Mouse (Mus musculus) c-Kit-positive CD71-positive TER-119-positive erythroid progenitor cells, embryonic 14.5 days (primary cell): ENCODE measurements around the gene Tedc1.
"Not testable (repeated sequence)": the region's sequence is repeated elsewhere in the genome, so short reads cannot be mapped to it uniquely, and the experiment has no call there.

ENCODE experiments used
- DNase-seq: peaks from one replicate; pipeline ENCODE4 v3.0.0-alpha.2; 2013; ENCODE audit warnings: low spot score

The Tedc1 gene

GRCm38 (mm10) chr12:113154747-113155075 lies 1.5 kb upstream of the Tedc1 start:
- DNase-seq: no peak

GRCm38 (mm10) chr12:113155076-113155771 lies 997 bp upstream of the Tedc1 start:
- DNase-seq: no peak

GRCm38 (mm10) chr12:113156540-113156929 lies 314 bp downstream of the Tedc1 start:
- no peak for DNase-seq

DNA sequence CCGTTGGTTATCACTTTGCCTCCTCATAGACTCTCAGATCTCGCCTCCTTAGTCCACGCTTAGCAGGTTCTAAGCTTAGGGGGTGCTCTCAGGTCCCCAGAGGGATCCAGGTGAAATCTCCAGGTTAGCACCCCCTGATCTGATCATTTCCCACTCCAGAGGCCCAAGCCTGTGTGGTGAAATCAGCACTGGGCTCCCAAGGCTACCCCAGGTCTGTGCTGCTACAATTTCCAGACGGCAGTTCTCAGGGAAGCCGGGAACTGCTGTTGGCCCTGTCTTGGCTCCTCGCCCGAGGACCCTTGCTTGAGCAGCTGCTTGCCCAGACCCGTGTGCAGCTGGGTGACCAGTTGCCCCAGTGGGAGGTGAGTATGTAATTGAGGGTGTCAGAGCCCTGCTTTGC lies 781 bp downstream of the Tedc1 start:
- no peak for DNase-seq

DNA sequence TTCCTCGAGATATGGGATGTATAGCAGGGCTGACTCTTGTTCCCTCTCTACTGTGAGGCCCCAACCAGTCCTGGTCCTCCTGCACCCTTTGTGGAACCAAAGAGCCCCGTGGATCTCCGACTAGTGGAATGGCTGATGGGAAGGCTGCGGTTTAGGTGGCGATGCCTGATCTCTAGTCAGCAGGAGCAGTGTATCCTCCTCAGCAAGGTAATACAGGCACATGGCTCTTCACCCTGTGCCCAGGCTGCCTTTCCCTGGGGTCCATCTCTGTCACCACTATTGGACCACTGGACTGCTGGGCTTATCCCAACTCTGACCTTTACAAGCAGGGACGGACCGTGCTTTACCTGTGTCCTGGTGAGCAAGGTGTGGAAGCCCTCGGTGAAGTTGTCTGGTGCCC lies 1.3 kb downstream of the Tedc1 start:
- no peak for DNase-seq

DNA sequence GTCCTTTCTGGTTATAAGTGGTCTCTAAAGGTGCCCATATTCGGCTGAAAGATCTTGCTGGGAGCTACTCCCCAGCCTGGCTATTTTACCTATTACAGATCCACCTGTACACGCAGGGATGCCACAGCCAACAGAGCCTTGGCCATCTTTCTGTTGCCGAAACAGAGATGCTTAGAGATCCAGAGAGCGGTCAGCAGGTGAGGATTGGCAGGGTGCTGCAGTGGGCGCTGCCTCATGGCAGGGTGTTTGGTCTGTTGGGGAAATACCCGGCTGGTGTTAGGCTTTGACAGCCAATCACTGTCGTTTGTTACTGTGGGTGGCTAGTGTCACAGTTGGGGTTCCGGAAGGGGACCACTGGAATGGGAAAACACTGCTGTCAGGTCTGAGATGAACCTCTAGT lies 1.8 kb downstream of the Tedc1 start:
- no peak for DNase-seq

- DNase-seq: no peak
These were observed 7.4 kb downstream of the Tedc1 start for GRCm38 (mm10) chr12:113163561-113164006.

- no peak for DNase-seq
These were observed 11.9 kb downstream of the Tedc1 start for GRCm38 (mm10) chr12:113168031-113168536.

- no peak for DNase-seq
These were observed 20.9 kb downstream of the Tedc1 start for GRCm38 (mm10) chr12:113176960-113177725.

DNA sequence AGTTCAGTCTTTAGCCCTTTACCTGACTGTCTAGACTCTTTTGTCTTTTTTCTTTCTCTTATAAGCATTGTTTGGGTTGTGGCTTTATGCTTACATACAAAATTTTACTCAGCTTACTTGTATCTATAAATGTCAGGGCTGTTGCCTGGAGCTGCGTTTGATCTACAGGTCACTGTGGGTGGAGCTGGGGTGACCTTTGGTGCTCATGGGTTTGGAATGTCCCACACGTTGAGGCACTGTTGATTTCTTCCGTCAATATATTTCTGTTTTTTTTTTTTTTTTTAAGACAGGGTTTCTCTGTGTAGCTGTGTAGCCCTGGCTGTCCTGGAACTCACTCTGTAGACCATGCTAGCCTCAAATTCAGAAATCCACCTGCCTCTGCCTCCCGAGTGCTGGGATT lies 24.8 kb downstream of the Tedc1 start:
- DNase-seq: no peak

- DNase-seq: no peak
These were observed 28.7 kb downstream of the Tedc1 start for GRCm38 (mm10) chr12:113184945-113185344.

DNA sequence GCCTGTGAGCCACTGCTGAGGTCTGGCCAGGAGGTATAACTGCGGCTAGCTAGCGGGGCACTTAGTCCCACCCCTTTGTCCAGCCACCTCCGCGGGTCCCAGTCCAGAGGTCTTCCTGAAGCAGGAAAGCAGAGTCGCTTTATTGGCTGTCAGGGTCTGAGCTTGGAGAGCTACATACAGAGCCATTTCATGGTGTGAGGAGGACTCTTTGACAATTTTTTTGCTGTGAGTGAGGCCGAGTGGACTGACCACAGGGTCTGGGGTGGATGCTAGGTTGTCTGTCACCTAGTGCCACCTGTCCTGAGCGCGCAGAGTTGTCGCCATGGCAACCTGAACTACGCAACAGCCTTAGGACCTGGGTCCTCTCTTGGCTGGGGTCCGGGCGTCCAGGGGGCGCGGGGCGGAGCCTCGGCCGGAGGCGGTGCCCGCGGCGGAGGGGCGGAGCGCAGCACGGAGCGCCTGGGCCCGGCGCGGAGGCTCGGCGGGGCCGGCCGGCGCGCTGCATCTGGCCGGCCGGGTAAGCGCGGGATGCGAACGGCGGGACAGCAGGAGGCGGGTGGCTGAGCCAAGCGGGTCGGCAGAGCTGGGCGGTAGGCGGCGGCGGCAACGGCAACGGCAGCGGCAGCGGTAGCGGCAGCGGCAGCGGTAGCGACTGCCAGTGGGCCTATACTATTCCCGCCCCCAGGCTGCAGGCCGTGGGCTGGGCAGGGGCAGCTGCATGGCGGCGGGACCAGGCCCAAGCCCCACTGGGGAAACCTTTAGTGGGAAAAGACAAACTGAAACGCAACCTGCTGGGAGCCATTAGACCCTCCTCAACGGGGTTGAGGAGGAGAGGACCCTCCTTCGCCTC lies 29.4 kb downstream of the Tedc1 start, which contains the start of gene Tmem121:
Gene Tmem121 (plus strand): TSS at position 489 of the 850 bp plus-strand sequence.
- DNase-seq: no peak

DNA sequence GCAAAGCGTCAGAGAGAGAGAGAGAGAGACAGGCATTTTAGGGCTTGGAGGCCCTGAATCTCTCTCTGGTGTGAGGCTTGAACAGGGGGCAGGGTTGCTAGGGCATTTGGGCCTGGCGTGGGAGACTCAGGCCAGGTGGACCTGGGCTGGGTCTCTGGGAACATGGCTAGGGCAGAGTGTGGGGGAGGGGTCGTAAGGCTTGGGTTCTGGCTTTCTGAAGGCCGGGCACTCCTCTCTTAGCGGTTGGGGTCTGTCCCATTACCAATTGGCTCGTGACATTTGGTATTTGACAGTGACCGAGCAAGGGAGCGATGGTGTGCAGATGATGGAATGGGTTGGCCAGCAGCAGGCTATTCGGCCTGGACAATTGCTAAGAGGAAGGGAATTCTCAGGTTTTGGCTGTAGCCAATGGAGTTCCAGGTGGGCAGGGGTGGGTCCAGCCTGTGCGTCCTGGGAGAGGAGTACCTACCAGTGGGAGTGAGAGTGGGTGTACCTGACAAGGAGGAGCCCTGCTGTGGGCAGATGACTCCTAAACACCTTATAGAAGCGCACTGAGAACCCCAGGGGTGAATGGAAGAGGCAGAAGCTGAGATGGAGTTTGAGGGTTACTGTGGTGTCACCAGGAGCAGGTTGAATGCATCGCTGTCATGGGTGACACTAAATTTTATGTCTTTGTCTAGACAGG lies 30.2 kb downstream of the Tedc1 start:
- DNase-seq: no peak

- no peak for DNase-seq
These were observed 30.8 kb downstream of the Tedc1 start for GRCm38 (mm10) chr12:113187011-113187375.

DNA sequence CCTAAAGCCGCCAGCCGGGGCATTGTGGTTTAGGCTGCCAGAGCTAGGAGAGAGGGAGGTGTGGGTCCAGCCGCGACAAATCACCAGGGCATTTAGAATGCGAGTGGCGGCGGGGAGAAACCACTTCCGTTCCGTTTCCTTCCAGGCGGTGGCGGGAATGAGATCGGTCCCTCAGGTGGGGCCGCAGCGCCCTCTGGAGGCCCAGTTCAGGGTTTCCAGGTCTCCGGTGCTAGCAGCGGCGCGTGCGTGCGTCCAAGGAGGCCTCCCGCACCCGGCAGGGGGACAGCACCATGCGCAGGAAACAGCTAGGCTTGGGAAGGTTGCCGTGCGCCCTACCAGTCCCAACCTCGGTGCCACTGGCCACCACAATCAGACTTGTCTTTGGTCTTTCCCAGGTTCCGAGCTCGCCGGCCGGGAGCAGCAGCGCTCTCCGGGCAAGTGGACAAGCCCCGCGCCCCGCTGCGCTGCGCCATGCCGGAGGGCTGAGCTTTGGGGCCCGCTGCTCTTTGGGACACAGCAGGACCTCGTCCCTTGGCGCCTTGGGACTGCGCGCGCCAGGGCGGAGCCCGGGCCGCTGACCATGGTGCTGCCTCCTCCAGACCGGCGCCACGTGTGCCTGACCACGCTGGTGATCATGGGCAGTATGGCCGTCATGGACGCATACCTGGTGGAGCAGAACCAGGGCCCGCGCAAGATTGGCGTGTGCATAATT lies 31.5 kb downstream of the Tedc1 start:
- peak; percentile 53 for DNase-seq

- no peak for DNase-seq
These were observed 32.3 kb downstream of the Tedc1 start for GRCm38 (mm10) chr12:113188349-113189055.

- DNase-seq: no peak
These were observed 37.2 kb downstream of the Tedc1 start for GRCm38 (mm10) chr12:113193423-113193822.

DNA sequence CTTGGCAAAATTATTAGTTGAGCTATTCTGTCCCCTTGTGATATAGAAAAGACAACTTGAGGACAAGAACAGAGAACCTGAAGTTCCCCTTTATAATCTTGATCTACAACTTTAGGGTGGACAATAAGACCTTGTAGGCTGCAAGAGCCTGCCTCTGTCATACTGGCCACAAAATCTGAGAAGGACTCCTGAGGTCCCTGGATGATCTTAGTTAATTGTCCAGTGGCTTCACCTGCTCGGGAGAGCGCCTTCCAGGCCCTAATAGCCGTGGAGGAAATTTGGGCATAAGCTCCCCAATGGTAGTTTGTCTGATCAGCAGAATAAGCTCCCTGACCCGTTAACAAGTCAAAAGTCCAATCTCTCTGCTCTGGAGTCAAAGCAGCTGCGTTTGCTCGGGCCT lies 42.9 kb downstream of the Tedc1 start:
- DNase-seq: not testable (repeated sequence)

GRCm38 (mm10) chr12:113201301-113201700 lies 45.1 kb downstream of the Tedc1 start:
- DNase-seq: no peak

GRCm38 (mm10) chr12:113202008-113202407 lies 45.8 kb downstream of the Tedc1 start:
- no peak for DNase-seq

DNA sequence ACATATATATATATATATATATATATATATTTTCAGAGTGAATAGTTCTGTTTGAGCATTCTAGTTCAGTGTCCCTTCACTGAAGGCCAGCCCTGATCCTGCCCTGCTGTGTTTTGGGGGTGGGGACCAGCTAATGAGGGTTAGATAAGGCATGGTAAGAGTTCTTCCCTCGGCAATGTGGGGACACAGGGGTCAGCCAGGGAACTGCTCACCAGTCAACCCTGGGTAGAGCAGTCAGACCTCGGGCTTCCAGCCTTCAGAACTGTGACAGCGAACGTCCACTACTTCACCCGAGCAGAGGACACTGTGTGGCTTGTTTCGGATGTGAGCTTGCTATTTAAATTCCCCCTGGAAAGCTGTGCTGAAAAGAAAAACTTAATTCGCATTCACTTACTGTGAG lies 47.3 kb downstream of the Tedc1 start:
- no peak for DNase-seq
